Mouse (Mus musculus) heart, postnatal 36 days (tissue): ENCODE measurements around the gene Lama2. TPM values are rescaled to one million over a fixed set of nuclear protein-coding genes. Genes with fewer than 3 reads are reported as not detected.

Experiments used
- DNase-seq, 2 experiments: peaks; one replicate each; pipeline ENCODE4 v3.0.0; 2021 to 2022
- intact Hi-C: fragments of 180-260 bp; cut with DNase I; formaldehyde crosslinking; loops from one replicate; pipeline ENCODE4 v1.15.1; 2025
- total RNA-seq, 2 experiments: library from RNA; stranded (reverse); gene quantifications; 2 replicates each; pipeline ENCODE4 v1.2.3; 2021

Gene Lama2
- total RNA-seq: 100 to 1,000 TPM; 138 to 149 TPM

- intact Hi-C loops: no loop called here
- DNase-seq: no peak
These were observed at the start of gene Lama2 for GRCm38 (mm10) chr10:27619658-27620057. Gene Lama2 (minus strand): TSS chr10:27619758.

GRCm38 (mm10) chr10:27664391-27664790 lies 44.8 kb upstream of the Lama2 start:
- no peak for DNase-seq
- intact Hi-C loops: no loop called here

GRCm38 (mm10) chr10:27663396-27663795 lies 43.8 kb upstream of the Lama2 start:
- DNase-seq: no peak
- intact Hi-C loops: no loop called here

GRCm38 (mm10) chr10:27654164-27654563 lies 34.6 kb upstream of the Lama2 start:
- DNase-seq: no peak
- intact Hi-C loops: no loop called here

GRCm38 (mm10) chr10:27652694-27653335 lies 33.3 kb upstream of the Lama2 start:
- DNase-seq: peak in 1 of 2 experiments; percentile 28
- intact Hi-C loops: no loop called here

- intact Hi-C loops: no loop called here
These were observed 16.2 kb upstream of the Lama2 start for GRCm38 (mm10) chr10:27635721-27636120.

GRCm38 (mm10) chr10:27631002-27631401 lies 11.4 kb upstream of the Lama2 start:
- intact Hi-C loops: no loop called here
- no peak for DNase-seq

More at GRCm38 (mm10) chr10:27635721-27636120, 16.2 kb upstream of the Lama2 start:
- DNase-seq: no peak

GRCm38 (mm10) chr10:27621697-27622449 lies 2.3 kb upstream of the Lama2 start:
- peak; percentile 36 to 51 for DNase-seq
- intact Hi-C loops: no loop called here

GRCm38 (mm10) chr10:27617522-27618020 lies 2.0 kb downstream of the Lama2 start:
- no peak for DNase-seq

GRCm38 (mm10) chr10:27616641-27617415 lies 2.7 kb downstream of the Lama2 start:
- intact Hi-C loops: no loop called here

More at GRCm38 (mm10) chr10:27617522-27618020, 2.0 kb downstream of the Lama2 start:
- intact Hi-C loops: no loop called here

GRCm38 (mm10) chr10:27595675-27596074 lies 23.9 kb downstream of the Lama2 start:
- no peak for DNase-seq
- intact Hi-C loops: no loop called here

More at GRCm38 (mm10) chr10:27616641-27617415, 2.7 kb downstream of the Lama2 start:
- peak; percentile 65 to 75 for DNase-seq

GRCm38 (mm10) chr10:27533217-27533616 lies 86.3 kb downstream of the Lama2 start:
- intact Hi-C loops: no loop called here
- no peak for DNase-seq

GRCm38 (mm10) chr10:27508847-27509459 lies 110.6 kb downstream of the Lama2 start:
- intact Hi-C loops: no loop called here

GRCm38 (mm10) chr10:27500863-27501262 lies 118.7 kb downstream of the Lama2 start:
- no peak for DNase-seq
- intact Hi-C loops: no loop called here

More at GRCm38 (mm10) chr10:27508847-27509459, 110.6 kb downstream of the Lama2 start:
- no peak for DNase-seq

- intact Hi-C loops: no loop called here
- peak; percentile 5 to 24 for DNase-seq
These were observed 131.1 kb downstream of the Lama2 start for GRCm38 (mm10) chr10:27488452-27488851.

- DNase-seq: no peak
- intact Hi-C loops: no loop called here
These were observed 135.5 kb downstream of the Lama2 start for GRCm38 (mm10) chr10:27484041-27484440.

- no peak for DNase-seq
- intact Hi-C loops: no loop called here
These were observed 144.0 kb downstream of the Lama2 start for GRCm38 (mm10) chr10:27475540-27475939.

- intact Hi-C loops: no loop called here
- no peak for DNase-seq
These were observed 151.3 kb downstream of the Lama2 start for GRCm38 (mm10) chr10:27468274-27468673.

- intact Hi-C loops: no loop called here
- DNase-seq: no peak
These were observed 205.7 kb downstream of the Lama2 start for GRCm38 (mm10) chr10:27413583-27414465.
